Mouse (Mus musculus): ENCODE measurements around the gene Phyh.
A peak's percentile ranks its signal among the peaks of the same experiment; 100 is the strongest.
"Not testable (repeated sequence)": the region's sequence is repeated elsewhere in the genome, so short reads cannot be mapped to it uniquely, and the experiment has no call there.

Gene Phyh

GRCm38 (mm10) chr2:4917326-4918021, 1.3 kb upstream of the Phyh start:
- peak; percentile 61 for DNase-seq (ENCODE audit: low spot score)

GRCm38 (mm10) chr2:4921019-4921418, 2.2 kb downstream of the Phyh start:
- no peak for DNase-seq (ENCODE audit: low spot score)

- DNase-seq (ENCODE audit: low spot score), result no peak
Measured at GRCm38 (mm10) chr2:4922476-4923164, 3.8 kb downstream of the Phyh start.

GRCm38 (mm10) chr2:4927391-4927790, 8.6 kb downstream of the Phyh start:
- no peak for DNase-seq (ENCODE audit: low spot score)

GRCm38 (mm10) chr2:4929230-4929629, 10.4 kb downstream of the Phyh start:
- DNase-seq (ENCODE audit: low spot score), result no peak

GRCm38 (mm10) chr2:4934516-4934915, 15.7 kb downstream of the Phyh start:
- no peak for DNase-seq (ENCODE audit: low spot score)

- DNase-seq (ENCODE audit: low spot score), result no peak
Measured at GRCm38 (mm10) chr2:4937931-4938330, 19.1 kb downstream of the Phyh start.

- DNase-seq (ENCODE audit: low spot score), result no peak
Measured at GRCm38 (mm10) chr2:4940861-4941260, 22.0 kb downstream of the Phyh start.

GRCm38 (mm10) chr2:4949691-4950090, 30.9 kb downstream of the Phyh start:
- not testable (repeated sequence) for DNase-seq (ENCODE audit: low spot score)

GRCm38 (mm10) chr2:4950986-4951385, 32.2 kb downstream of the Phyh start:
- DNase-seq (ENCODE audit: low spot score), result no peak

GRCm38 (mm10) chr2:4954216-4954760, 35.5 kb downstream of the Phyh start:
- no peak for DNase-seq (ENCODE audit: low spot score)

GRCm38 (mm10) chr2:4958039-4958438, 39.2 kb downstream of the Phyh start:
- no peak for DNase-seq (ENCODE audit: low spot score)

- no peak for DNase-seq (ENCODE audit: low spot score)
Measured at GRCm38 (mm10) chr2:4967806-4968205, 49.0 kb downstream of the Phyh start.

GRCm38 (mm10) chr2:4969083-4969482, 50.3 kb downstream of the Phyh start:
- no peak for DNase-seq (ENCODE audit: low spot score)

GRCm38 (mm10) chr2:4975807-4976206, 57.0 kb downstream of the Phyh start, which contains the start of gene Ucma:
Gene Ucma (plus strand): TSS chr2:4976122.
- no peak for DNase-seq (ENCODE audit: low spot score)

- peak; percentile 34 for DNase-seq (ENCODE audit: low spot score)
Measured at GRCm38 (mm10) chr2:4978091-4978490, 59.3 kb downstream of the Phyh start.

GRCm38 (mm10) chr2:4983987-4984386, 65.2 kb downstream of the Phyh start:
- DNase-seq (ENCODE audit: low spot score), result no peak

- DNase-seq (ENCODE audit: low spot score), result no peak
Measured at GRCm38 (mm10) chr2:4985000-4985399, 66.2 kb downstream of the Phyh start.

GRCm38 (mm10) chr2:4986798-4987197, 68.0 kb downstream of the Phyh start:
- no peak for DNase-seq (ENCODE audit: low spot score)

- DNase-seq (ENCODE audit: low spot score), result no peak
Measured at GRCm38 (mm10) chr2:4987388-4988180, 68.8 kb downstream of the Phyh start.
